Mouse (Mus musculus): ENCODE data around the gene Hspbap1.

The Hspbap1 gene

GRCm38 (mm10) chr16:35763590-35764296 lies 6.4 kb upstream of the Hspbap1 start:
- no peak for DNase-seq (ENCODE audit: low spot score in 2 of 2)

- DNase-seq (ENCODE audit: low spot score in 2 of 2), result no peak
Observed at GRCm38 (mm10) chr16:35764941-35765340, 5.2 kb upstream of the Hspbap1 start.

DNA sequence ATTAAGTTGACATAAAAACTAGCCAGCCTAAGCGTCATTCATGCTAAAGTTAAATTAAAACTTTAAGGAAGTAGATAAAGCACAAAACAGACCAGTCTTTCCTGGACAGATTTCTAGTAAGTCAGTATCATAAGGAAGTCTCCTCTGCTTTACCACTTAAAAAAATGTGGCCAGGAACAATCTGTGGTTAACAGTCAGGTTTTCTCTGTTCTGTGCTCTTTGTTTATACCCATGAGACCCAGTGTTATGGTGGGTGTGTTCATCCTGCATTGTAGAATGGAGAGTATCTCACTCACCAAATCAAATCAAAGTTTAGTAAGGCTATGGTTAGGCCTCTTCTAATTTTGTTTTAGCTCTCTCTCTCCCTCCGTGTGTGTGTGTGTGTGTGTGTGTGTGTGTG lies 4.7 kb upstream of the Hspbap1 start:
- no peak for DNase-seq (ENCODE audit: low spot score in 2 of 2)

- DNase-seq (ENCODE audit: low spot score in 2 of 2), result no peak
Observed at GRCm38 (mm10) chr16:35766366-35766765, 3.8 kb upstream of the Hspbap1 start.

DNA sequence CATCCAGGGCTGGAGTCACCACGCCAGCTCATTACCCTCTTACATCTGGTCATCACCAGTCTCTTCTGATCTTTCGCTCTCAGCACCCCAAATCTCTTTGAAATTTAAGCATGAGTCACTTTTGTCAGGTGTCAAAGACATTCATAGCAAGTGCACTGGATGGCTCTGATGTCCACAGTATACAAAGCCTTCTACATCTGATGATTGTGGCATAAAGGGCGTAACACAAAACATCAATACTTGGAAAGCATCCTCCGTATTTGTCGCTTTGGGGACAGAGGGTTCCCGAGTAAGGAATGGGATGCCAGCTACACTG lies 1.7 kb upstream of the Hspbap1 start:
- DNase-seq (ENCODE audit: low spot score in 2 of 2), result no peak

DNA sequence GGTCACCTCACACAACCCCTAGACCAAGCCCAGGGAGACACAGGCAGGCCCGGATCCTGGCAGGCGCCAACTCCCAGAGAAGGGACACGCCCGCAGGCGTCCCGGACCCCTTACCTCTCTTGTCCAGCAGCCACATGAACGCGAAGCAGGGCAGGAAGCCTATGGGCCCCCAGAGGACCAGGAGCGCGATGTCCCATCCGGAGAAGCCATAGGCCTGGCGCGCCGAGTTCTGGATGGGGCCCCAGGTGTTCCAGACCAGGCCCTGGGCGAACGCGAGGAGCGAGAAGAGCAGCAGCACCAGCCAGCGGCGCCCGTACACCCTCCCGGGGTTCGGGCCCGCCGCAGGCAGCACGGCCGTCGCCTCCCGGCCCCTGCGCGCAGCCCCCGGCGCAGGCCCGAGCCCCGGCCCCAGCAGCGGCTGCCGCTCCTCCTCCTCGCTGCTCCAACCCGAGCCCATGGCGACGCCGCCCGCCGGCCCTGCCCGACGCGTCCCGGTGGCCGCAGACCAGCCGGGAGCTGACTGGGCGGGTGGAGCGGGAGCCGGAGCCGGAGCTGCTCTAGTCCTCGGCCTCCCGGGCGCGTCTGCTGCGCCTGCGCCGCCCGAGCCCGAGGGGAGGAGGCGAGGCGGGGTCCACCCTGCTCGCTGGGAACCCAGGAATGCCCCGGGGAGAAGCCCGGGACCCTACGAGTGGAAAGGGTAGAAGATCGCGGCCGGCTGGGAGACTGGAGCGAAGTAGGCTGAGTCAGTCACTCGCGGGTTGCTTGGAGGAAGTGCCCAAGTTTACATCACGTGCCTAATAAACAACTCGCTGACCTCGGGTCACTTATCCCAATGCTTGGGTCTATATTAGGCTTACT lies 1.2 kb upstream of the Hspbap1 start, which contains the start of gene Dirc2:
Dirc2 (minus strand) TSS at position 572 of the 858 bp plus-strand sequence.
- peak; percentile 60 to 63 for DNase-seq (ENCODE audit: low spot score in 2 of 2)

- DNase-seq (ENCODE audit: low spot score in 2 of 2), result no peak
Observed at GRCm38 (mm10) chr16:35771141-35771540, 966 bp downstream of the Hspbap1 start.

- no peak for DNase-seq (ENCODE audit: low spot score in 2 of 2)
Observed at GRCm38 (mm10) chr16:35771606-35772005, 1.4 kb downstream of the Hspbap1 start.

GRCm38 (mm10) chr16:35772598-35772997 lies 2.4 kb downstream of the Hspbap1 start:
- no peak for DNase-seq (ENCODE audit: low spot score in 2 of 2)

- DNase-seq (ENCODE audit: low spot score in 2 of 2), result no peak
Observed at GRCm38 (mm10) chr16:35775835-35776234, 5.7 kb downstream of the Hspbap1 start.

DNA sequence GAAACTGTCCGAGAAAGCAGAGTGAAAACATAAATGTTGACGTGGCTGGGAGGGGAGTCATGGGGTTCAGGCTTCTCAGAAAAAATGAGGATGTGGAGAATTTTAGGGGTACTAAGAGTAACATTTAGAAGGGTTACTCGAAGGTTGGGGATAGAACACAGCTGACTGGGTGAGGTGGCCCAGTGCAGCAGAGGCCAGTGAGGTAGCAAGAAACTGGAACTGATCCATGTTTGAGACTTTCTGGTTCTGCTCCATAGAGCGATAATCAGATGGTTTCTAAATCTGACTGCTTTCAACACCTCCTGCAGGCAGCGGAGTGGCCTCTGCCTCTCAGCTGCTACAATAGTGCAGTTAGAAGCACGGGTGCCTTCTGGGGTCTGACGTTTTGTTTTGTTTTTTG lies 6.6 kb downstream of the Hspbap1 start:
- DNase-seq (ENCODE audit: low spot score in 2 of 2), result no peak

DNA sequence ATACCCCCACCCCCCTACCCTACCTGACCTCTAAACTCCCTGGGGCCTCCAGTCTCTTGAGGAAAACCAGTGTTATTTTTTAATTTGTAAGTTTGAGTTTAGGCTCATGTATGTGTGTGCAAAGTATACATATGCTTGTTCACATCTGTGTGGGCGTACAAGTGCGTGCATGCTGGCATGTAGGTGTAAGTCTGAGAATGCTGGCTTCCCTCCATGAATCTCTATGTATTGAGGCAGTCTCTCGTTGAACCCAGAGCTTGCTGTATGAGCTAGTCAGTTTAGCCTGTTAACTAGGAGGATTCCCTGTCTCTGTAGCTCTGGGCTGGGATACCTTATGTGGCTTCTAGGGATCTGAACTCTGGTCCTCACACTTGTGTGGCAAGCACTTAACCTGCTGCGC lies 7.6 kb downstream of the Hspbap1 start:
- no peak for DNase-seq (ENCODE audit: low spot score in 2 of 2)

DNA sequence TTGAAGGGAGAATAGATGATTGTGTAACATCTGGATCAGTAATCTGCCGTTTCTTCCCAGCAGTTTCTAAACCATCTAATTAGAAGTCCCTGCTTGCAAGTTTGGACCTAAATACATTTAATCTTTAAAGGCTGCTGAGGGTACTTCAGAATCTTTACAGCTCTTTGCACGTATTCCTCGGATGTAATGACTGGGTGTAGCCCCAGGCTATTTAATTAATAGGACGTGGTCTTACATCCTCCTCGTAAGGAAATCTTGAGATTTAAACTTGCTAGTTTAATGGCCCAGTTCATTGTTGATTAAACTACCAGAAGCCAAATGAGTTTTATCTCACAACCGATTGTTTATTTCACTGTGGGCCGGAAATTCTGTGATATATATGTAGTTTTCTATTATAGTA lies 9.5 kb downstream of the Hspbap1 start:
- DNase-seq (ENCODE audit: low spot score in 2 of 2), result no peak

DNA sequence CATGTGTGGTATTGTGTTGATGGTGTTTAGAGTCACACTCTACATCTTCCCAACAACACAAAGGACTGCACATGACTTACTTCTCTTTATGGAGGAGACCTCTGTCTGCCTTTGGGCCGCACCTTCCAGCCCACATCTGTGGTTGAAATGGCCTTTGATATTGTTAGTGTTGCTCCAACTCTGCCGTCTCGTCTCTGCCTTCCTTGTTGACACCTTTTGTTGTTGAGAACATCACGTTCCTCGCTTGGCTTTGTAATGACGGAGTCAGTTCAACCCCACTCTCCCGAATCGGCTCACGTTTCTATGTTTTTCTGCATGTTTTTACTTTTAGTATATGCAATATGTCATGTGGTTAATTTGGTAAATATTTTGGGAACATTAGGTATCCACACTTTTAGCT lies 10.9 kb downstream of the Hspbap1 start:
- no peak for DNase-seq (ENCODE audit: low spot score in 2 of 2)

DNA sequence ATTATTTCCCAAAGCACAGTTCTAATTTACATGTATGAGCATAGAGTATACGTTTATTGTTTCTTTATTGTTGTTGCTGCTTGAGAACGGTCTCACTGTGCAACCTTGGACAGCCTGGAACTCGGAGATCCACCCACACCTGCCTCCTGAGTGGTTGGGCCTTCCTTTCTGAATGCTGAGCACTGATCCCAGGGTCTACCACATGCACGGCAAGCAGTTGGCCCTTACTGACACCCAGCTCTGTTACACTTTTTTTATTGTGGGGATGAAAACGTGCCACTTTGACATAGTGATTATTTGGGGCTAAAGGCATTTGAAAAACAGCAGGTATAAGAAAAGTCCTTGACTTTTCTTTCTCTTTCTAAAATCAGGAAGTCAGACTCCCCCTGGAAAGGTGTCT lies 11.5 kb downstream of the Hspbap1 start:
- no peak for DNase-seq (ENCODE audit: low spot score in 2 of 2)

DNA sequence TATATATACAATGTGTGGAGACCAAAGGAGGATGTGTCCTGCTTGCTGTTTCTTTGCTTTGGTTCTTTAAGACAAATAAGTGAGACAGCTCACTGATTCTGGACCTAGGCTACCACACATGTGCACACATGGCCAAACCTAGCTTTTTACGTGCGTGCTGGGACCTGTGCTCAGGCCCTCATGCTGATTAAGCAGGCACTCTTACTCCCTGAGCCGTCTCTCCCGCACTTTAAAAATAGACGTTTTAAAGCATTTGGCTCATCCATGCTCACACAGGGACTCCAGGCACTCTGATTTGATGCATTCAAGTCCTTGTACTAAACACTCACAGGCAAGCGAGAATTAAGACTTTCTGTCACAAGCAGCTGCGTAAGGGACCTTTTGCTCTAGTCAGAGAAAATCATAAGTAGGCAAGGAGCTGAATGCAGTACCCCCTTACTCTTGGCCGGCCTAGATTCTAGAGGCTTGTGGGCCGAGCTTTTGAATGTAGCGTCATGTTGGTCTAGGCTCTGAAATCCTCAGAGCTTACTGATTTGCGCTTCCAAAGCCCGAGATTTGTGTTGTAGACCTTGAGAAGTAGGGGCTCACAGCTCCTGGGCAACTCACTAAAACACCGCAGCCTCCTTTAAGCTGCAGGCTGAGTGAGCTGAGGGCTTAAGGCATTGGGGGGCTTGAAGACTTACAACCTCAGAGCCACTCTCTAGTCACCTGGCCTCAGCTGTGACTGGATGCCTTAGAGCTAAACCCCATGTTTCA lies 12.5 kb downstream of the Hspbap1 start:
- DNase-seq (ENCODE audit: low spot score in 2 of 2), result no peak

DNA sequence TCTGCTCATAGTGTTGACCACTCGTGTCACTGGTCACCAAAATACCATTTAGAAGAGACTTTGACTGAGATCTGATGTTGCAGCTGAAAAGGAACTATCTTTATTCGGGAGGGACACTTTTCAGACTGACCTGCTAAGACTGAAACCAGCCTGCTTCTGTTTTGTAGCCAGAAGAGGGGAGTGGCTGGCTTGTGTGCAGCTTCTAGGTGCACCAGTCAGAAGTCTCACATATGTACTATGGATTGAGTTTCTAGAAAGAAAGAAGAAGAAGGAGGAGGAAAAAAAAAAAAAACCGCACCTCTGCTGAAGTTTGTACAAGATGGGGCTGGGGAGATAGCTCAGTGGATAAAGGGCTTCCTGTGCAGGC lies 13.0 kb downstream of the Hspbap1 start:
- DNase-seq (ENCODE audit: low spot score in 2 of 2), result no peak

GRCm38 (mm10) chr16:35784134-35784725 lies 14.1 kb downstream of the Hspbap1 start:
- DNase-seq (ENCODE audit: low spot score in 2 of 2), result no peak

DNA sequence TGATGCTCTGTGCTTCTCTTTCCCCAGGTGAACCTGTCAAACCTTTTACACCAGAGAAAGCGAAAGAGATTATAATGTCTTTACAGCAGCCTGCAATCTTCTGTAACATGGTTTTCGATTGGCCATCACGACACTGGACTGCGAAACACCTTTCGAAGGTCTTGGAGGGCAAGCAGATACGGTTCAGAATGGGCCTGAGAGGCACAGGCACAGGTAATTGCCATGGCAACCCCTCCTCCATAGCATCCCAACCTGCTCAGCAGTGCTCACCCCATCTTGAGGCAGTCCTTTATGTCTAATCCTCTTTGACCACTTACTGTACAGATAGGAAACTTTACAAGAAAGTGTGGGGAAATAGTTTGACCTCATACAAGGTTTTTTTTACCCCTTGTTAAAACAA lies 17.0 kb downstream of the Hspbap1 start:
- DNase-seq (ENCODE audit: low spot score in 2 of 2), result no peak

- no peak for DNase-seq (ENCODE audit: low spot score in 2 of 2)
Observed at GRCm38 (mm10) chr16:35787568-35788189, 17.5 kb downstream of the Hspbap1 start.

- DNase-seq (ENCODE audit: low spot score in 2 of 2), result no peak
Observed at GRCm38 (mm10) chr16:35788330-35788729, 18.2 kb downstream of the Hspbap1 start.
